Mouse (Mus musculus) activated CD4-positive, CD25-positive, alpha-beta regulatory T cell, adult 9 weeks (primary cell): Measurements from ENCODE around the gene Slc26a9. TPM values are rescaled to one million over a fixed set of nuclear protein-coding genes. Genes with fewer than 3 reads are reported as not detected.

Experiments
- polyA plus RNA-seq: library from polyadenylated mRNA; unstranded; fragments of 100-300 nt; shearing (Covaris generic); gene quantifications from one replicate; pipeline ENCODE4 v1.2.1, GENCODE M21; 2017

Gene Slc26a9
- not detected for polyA plus RNA-seq

DNA sequence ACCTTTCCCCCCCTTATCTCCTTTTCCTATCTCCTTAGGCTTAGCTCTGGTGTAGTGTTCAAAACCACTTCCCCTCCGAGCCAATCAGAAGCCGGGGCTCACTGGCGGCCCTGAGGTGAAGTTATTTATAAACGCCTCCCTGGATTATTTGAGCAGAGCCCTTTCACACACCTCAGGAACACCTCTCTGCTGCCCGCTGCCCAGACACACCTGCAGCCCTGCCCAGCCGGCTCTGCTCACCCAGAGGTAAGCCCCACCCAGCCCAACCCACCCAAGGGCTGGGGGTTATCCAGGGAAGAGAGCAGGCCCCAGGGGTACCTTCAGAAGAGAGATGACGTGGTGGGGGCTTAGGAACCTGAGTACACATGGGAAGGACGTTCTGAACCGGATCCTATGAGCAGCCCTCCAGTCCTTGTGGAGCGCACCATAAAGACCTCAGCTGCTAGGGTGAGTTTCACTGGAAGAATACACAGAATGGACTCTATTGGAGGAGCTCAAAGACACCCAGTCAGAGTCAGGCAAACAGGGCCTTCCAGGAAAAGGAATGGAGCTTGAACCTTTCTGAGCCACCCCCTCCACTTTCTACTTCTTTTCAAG lies at the start of gene Slc26a9:
Slc26a9 (plus strand) TSS at position 155 of the 597 bp plus-strand sequence.

GRCm38 (mm10) chr1:131797202-131797909 lies 53.5 kb downstream of the Slc26a9 start, which contains the start of gene Pm20d1:
Gene Pm20d1, plus strand, starts transcription at chr1:131797381.

Other genes with a start within 250 kb of the Slc26a9 start
- gene Srgap2, start 216.7 kb upstream of the Slc26a9 start, polyA plus RNA-seq: 49.9 TPM
- gene Fam72a, start 216.1 kb upstream of the Slc26a9 start, polyA plus RNA-seq: 1.7 TPM
- gene Avpr1b, start 144.8 kb upstream of the Slc26a9 start, polyA plus RNA-seq: not detected
- 18.8 TPM for gene Ctse, start 105.7 kb upstream of the Slc26a9 start, polyA plus RNA-seq
- not detected for gene Rab7b, start 55.3 kb upstream of the Slc26a9 start, polyA plus RNA-seq
- gene Pm20d1, start 53.4 kb downstream of the Slc26a9 start, polyA plus RNA-seq: 0.12 TPM
- gene Slc41a1, start 83.5 kb downstream of the Slc26a9 start, polyA plus RNA-seq: 57.9 TPM
- 47.9 TPM for gene Rab29, start 123.2 kb downstream of the Slc26a9 start, polyA plus RNA-seq
- 37.5 TPM for gene Nucks1, start 166.5 kb downstream of the Slc26a9 start, polyA plus RNA-seq
- 0.28 TPM for gene Slc45a3, start 218.9 kb downstream of the Slc26a9 start, polyA plus RNA-seq